Mouse (Mus musculus) myocyte (in vitro differentiated cells): ENCODE data around the gene Rreb1. TPM values are rescaled to one million over a fixed set of nuclear protein-coding genes. Genes with fewer than 3 reads are reported as not detected.

Source experiments
- H3K27me3 ChIP-seq: one replicate; pipeline ENCODE4 v1.6.1; 2011; ENCODE audit not compliant: control insufficient read depth, insufficient read depth, insufficient read length
- H3K36me3 ChIP-seq: one replicate; pipeline ENCODE4 v1.6.1; 2011; ENCODE audit not compliant: control insufficient read depth, insufficient read depth
- H3K4me2 ChIP-seq: one replicate; pipeline ENCODE4 v1.6.1; 2011; ENCODE audit warnings: low read depth, control low read depth
- H3K4me3 ChIP-seq: one replicate; pipeline ENCODE4 v1.5.1; 2011; ENCODE audit warnings: mild to moderate bottlenecking, control low read depth, moderate library complexity
- H3K79me2 ChIP-seq: one replicate; pipeline ENCODE4 v1.6.1; 2011; ENCODE audit not compliant: control insufficient read depth, insufficient read depth
- H3ac ChIP-seq: one replicate; pipeline ENCODE4 v1.6.1; 2011; ENCODE audit not compliant: control insufficient read depth, insufficient read length
- CEBPB ChIP-seq: IDR thresholded peaks from 2 replicates; pipeline ENCODE4 v1.6.1; 2011; ENCODE audit warnings: mild to moderate bottlenecking, moderate library complexity; ENCODE audit not compliant: poor library complexity, insufficient read depth, severe bottlenecking
- E2F4 ChIP-seq: IDR thresholded peaks from one replicate; pipeline ENCODE4 v1.6.1; 2011; ENCODE audit warnings: mild to moderate bottlenecking, control low read depth, moderate library complexity; ENCODE audit not compliant: insufficient read depth
- MAX ChIP-seq: IDR thresholded peaks from one replicate; pipeline ENCODE4 v1.6.1; 2011; ENCODE audit warnings: low read depth, mild to moderate bottlenecking, control low read depth
- MYOD1 ChIP-seq, 3 experiments: IDR thresholded peaks; one replicate each; pipeline ENCODE4 v1.6.1; 2011; ENCODE audit warnings: control low read depth in 2 of 3, low read depth in 2 of 3, mild to moderate bottlenecking in 2 of 3, moderate library complexity in 1 of 3; ENCODE audit not compliant: insufficient read length in 2 of 3, control insufficient read depth in 1 of 3
- MYOG ChIP-seq, 3 experiments: IDR thresholded peaks; one replicate each; pipeline ENCODE4 v1.6.1; 2011; ENCODE audit warnings: control low read depth in 2 of 3, low read depth in 2 of 3, mild to moderate bottlenecking in 2 of 3; ENCODE audit not compliant: insufficient read length in 2 of 3, control insufficient read depth in 1 of 3, insufficient read depth in 1 of 3
- POLR2A ChIP-seq: IDR thresholded peaks from one replicate; pipeline ENCODE4 v1.6.1; 2011; ENCODE audit warnings: low read depth, mild to moderate bottlenecking, control low read depth, moderate library complexity; ENCODE audit not compliant: insufficient read length
- POLR2AphosphoS2 ChIP-seq: IDR thresholded peaks from one replicate; pipeline ENCODE4 v1.6.1; 2011; ENCODE audit warnings: low read depth, control low read depth; ENCODE audit not compliant: insufficient read length
- REST ChIP-seq: IDR thresholded peaks from one replicate; pipeline ENCODE4 v1.6.1; 2011; ENCODE audit warnings: mild to moderate bottlenecking, control low read depth, moderate library complexity; ENCODE audit not compliant: insufficient read depth, insufficient read length
- SRF ChIP-seq: IDR thresholded peaks from one replicate; pipeline ENCODE4 v1.6.1; 2011; ENCODE audit warnings: low read depth; ENCODE audit not compliant: control insufficient read depth, insufficient read length
- TCF12 ChIP-seq: IDR thresholded peaks from one replicate; pipeline ENCODE4 v1.6.1; 2011; ENCODE audit warnings: mild to moderate bottlenecking, control low read depth; ENCODE audit not compliant: poor library complexity, insufficient read depth, severe bottlenecking
- TCF3 ChIP-seq: IDR thresholded peaks from one replicate; pipeline ENCODE4 v1.6.1; 2011; ENCODE audit warnings: low read depth, control low read depth; ENCODE audit not compliant: insufficient read length
- USF1 ChIP-seq: IDR thresholded peaks from one replicate; pipeline ENCODE4 v1.6.1; 2011; ENCODE audit warnings: low read depth, mild to moderate bottlenecking, control low read depth, moderate library complexity
- polyA plus RNA-seq: library from polyadenylated mRNA; unstranded; fragments of >200 nt; fragmentation: generic; extraction: Trizol; gene quantifications from one replicate; pipeline ENCODE4 v1.2.1, GENCODE M21; 2012; ENCODE audit warnings: missing spikeins

The Rreb1 gene
- polyA plus RNA-seq, 1 experiment: 19.7 TPM

DNA sequence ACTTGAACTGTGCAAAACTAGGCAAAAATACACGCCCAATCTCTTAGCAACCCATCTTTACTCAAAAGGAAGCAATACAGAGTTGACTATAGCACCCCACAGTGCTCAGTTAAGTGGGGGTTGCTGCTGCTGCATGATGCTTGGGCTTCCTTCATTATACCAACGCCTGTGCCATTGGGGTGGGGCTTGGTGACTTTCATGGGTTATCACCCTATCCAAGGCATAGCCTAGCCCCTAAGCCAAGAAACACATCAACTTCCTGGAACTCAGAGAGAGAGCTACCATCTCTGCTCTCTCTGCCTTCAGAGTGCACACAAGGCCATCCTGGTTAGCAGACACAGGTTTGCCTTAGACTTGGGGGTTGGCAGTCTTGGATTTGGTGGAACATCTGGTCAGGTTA lies 107.2 kb downstream of the Rreb1 start:
- Histone ChIP-seq H3ac (no peak overlapping the region), H3K79me2 (peaks cover 73% of the 10 kb centered on the region)

DNA sequence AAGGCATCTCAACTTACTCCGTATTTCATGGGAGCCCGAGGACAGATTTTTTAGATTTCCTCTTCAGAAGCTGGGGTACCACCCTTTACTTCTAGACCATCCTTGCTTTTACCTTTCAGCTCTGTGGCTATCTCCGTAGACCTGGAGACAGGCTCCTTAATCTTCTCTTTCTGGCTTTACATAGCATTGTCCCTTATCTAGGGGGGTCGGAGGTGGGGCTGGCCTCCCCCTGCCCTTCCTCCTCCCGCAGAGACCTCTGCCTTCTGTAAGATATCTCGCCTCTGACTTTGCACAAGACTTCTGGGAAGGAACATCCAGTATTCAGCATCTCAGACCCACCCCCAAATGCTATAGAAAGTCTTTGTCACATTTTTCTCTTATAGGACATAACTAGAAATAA lies 107.8 kb downstream of the Rreb1 start:
- TF ChIP-seq POLR2AphosphoS2: no peak
- no peak for TF ChIP-seq REST
- no peak for TF ChIP-seq TCF3
- no peak for TF ChIP-seq CEBPB
- no peak for TF ChIP-seq MAX
- TF ChIP-seq MYOG (IDR thresholded peaks at IDR 0.05; ENCODE audit: control insufficient read depth in 1 of 3, insufficient read depth in 1 of 3, insufficient read length in 2 of 3, low read depth in 2 of 3): no peak
- no peak for TF ChIP-seq E2F4
- no peak for TF ChIP-seq USF1
- no peak for TF ChIP-seq SRF
- no peak for TF ChIP-seq POLR2A
- Histone ChIP-seq H3K36me3 (peaks cover 31% of the 10 kb centered on the region), H3K79me2 (peaks cover 71% of the 10 kb centered on the region), H3K4me2 (no peak overlapping the region), H3K4me3 (no peak overlapping the region), H3K27me3 (no peaks in the 10 kb centered on the region), H3ac (no peak overlapping the region)

More for the DNA sequence above, 107.2 kb downstream of the Rreb1 start:
- H3K36me3 ChIP-seq: peaks cover 27% of the 10 kb centered on the region
- TF ChIP-seq TCF12 (no peak), REST (no peak), POLR2A (no peak), TCF3 (no peak), CEBPB (no peak), POLR2AphosphoS2 (no peak)
- no peaks in the 10 kb centered on the region for H3K27me3 ChIP-seq
- no peak overlapping the region for H3K4me2 ChIP-seq
- no peak overlapping the region for H3K4me3 ChIP-seq

DNA sequence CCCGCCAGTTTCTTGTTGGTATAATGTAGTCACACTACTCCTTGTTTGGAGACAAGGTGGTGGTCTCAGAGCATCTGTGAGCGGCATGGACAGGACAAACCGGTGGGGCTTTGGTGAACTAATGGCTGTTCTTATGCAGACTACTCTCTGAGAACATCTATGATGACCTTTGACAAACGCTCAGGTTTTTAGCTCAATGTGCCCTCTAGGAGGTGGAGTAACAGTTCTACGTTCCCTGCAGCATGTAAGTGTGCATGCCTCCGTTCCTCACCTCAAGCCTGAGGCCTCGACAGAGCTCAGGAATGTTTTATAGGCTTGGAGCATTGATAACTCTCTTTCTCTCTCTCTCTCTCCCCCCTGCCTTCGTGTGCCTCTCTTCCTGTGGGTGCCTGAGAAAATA lies 116.6 kb downstream of the Rreb1 start:
- Histone ChIP-seq H3K4me3 (no peak overlapping the region), H3K79me2 (peaks cover 3% of the 10 kb centered on the region), H3K4me2 (no peak overlapping the region), H3ac (no peak overlapping the region), H3K27me3 (no peaks in the 10 kb centered on the region), H3K36me3 (peaks cover 68% of the 10 kb centered on the region)
- TF ChIP-seq USF1 (no peak), MAX (no peak), TCF3 (no peak), E2F4 (no peak), POLR2AphosphoS2 (no peak), MYOG (IDR thresholded peaks at IDR 0.05; ENCODE audit: control insufficient read depth in 1 of 3, insufficient read depth in 1 of 3, insufficient read length in 2 of 3, low read depth in 2 of 3) (no peak), TCF12 (no peak), CEBPB (no peak), SRF (no peak), MYOD1 (IDR thresholded peaks at IDR 0.05; ENCODE audit: control insufficient read depth in 1 of 3, insufficient read length in 2 of 3, low read depth in 2 of 3) (no peak), POLR2A (no peak), REST (no peak)

DNA sequence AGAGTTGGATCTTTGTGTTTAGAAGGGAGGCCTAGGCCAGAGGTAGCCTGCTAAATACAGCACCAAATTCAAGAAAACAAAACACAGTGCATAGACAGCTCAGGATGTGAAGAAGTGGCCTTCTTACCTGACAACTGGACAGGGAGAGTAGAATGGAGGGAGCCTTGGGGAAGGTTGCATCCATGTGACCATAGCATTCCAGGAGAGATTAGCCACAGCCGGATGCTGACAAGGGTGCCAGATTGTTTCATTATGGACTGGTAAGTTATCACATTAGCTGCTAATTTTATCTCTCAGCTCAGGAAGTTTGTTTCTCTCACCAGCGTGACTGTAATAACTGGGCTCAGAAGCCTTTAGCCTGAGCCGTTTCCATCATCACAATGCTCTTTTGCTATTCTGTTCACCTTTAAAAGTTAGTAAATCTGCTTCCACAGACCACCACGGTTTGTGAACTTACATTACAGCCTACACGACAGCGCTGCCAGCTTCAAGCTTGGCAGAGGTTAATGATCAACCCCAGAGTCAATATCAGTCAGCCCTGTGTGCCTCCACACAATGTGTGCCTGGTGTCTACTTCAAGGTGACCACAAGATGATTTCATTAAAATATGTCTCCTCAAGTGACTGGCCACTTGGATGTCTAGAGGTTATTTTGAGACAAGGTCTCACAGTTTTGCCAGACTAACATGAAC lies 117.5 kb downstream of the Rreb1 start:
- no peak for TF ChIP-seq MYOG (IDR thresholded peaks at IDR 0.05; ENCODE audit: control insufficient read depth in 1 of 3, insufficient read depth in 1 of 3, insufficient read length in 2 of 3, low read depth in 2 of 3)
- no peak for TF ChIP-seq CEBPB
- no peak for TF ChIP-seq USF1
- no peak for TF ChIP-seq TCF3
- TF ChIP-seq MAX: no peak
- TF ChIP-seq POLR2A: no peak
- TF ChIP-seq REST: no peak
- TF ChIP-seq POLR2AphosphoS2: no peak
- TF ChIP-seq SRF: no peak
- TF ChIP-seq E2F4: no peak
- TF ChIP-seq TCF12: no peak
- TF ChIP-seq MYOD1 (IDR thresholded peaks at IDR 0.05; ENCODE audit: control insufficient read depth in 1 of 3, insufficient read length in 2 of 3, low read depth in 2 of 3): no peak
- H3K4me2 ChIP-seq: no peak overlapping the region
- no peak overlapping the region for H3ac ChIP-seq
- peaks cover 67% of the 10 kb centered on the region for H3K36me3 ChIP-seq
- peaks cover 3% of the 10 kb centered on the region for H3K79me2 ChIP-seq
- no peak overlapping the region for H3K4me3 ChIP-seq
- no peaks in the 10 kb centered on the region for H3K27me3 ChIP-seq

DNA sequence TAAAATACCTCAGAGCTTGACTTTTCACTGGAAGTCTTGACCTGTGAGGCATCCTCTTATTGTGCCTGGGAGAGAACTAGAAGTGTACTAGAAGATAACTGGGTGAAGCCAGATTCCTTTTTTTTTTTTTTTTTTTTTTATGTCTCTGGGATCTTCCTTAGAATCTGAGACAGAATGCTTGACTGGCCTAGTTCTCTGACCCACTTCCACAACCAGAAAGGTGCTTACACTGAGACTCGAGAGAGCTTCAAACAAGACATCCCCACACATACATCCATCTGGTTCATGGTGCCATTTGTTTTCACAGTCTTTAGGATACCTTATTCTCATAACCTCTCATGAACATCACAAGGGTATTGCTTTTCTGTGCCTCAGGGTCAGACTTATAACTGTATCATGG lies 118.2 kb downstream of the Rreb1 start:
- TF ChIP-seq POLR2A: no peak
- no peak for TF ChIP-seq REST
- TF ChIP-seq E2F4: no peak
- no peak for TF ChIP-seq CEBPB
- TF ChIP-seq TCF3: no peak
- TF ChIP-seq MYOG (IDR thresholded peaks at IDR 0.05; ENCODE audit: control insufficient read depth in 1 of 3, insufficient read depth in 1 of 3, insufficient read length in 2 of 3, low read depth in 2 of 3): no peak
- TF ChIP-seq MAX: no peak
- TF ChIP-seq MYOD1 (IDR thresholded peaks at IDR 0.05; ENCODE audit: control insufficient read depth in 1 of 3, insufficient read length in 2 of 3, low read depth in 2 of 3): no peak
- TF ChIP-seq USF1: no peak
- no peak for TF ChIP-seq TCF12
- TF ChIP-seq POLR2AphosphoS2: no peak
- no peak for TF ChIP-seq SRF
- Histone ChIP-seq H3K36me3 (peaks cover 73% of the 10 kb centered on the region), H3ac (no peak overlapping the region), H3K4me3 (no peak overlapping the region), H3K27me3 (no peaks in the 10 kb centered on the region), H3K4me2 (no peak overlapping the region), H3K79me2 (no peaks in the 10 kb centered on the region)
